24 mouse cellular contexts compared by ENCODE assay signal in the genomic region with DNA sequence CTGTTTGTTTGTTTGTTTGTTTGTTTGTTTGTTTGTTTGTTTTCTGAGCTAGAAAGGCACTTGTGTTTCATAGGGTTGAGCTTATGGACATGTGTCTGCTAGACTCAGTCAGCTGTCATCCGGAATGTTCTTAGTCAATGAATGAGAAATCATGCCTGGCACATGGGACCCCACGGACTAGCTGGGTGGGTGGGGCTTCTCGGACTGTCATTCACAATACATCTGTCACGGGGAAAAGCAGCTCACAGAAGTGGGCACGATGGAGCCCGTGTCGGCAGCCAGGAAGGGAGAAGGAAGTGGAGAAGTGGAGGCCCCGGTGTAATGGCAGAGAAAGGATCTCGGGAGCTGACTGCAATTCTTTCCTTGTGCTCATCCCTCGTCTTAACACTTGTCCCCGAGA. TPM values are rescaled to one million over a fixed set of nuclear protein-coding genes. Genes with fewer than 3 reads are reported as not detected.
DNase-seq lines count a peak whose midpoint lies in the region; ATAC-seq and TF ChIP-seq lines count a peak whose summit lies in the region.
"Had no signal": no experiment of that assay in that cellular context is flagged by ENCODE, and none has a peak within 500 bp of the region (broad histone marks: within the 10 kb centered on the region; RNA-seq: fewer than 3 reads in every experiment).

No protein-coding gene starts in this region.

- no peak overlapping the region for H3K4me2 ChIP-seq in hindbrain, embryonic 16.5 days (ENCODE audit: low read length)
- H3K4me2 ChIP-seq in midbrain, embryonic 12.5 days (replicated peaks) = no peak overlapping the region
- H3K4me2 ChIP-seq in midbrain, embryonic 11.5 days = no peak overlapping the region
- H3K4me2 ChIP-seq: embryonic facial prominence, embryonic 12.5 days; embryonic facial prominence, embryonic 15.5 days; heart, embryonic 12.5 days; heart, embryonic 15.5 days had no signal

- no peak for DNase-seq in hindbrain, embryonic 10.5 days (ENCODE audit: low spot score)
- no peak for DNase-seq in midbrain, embryonic 11.5 days (ENCODE audit: low spot score, missing footprints)
- DNase-seq in brain, embryonic 14.5 days (ENCODE audit: low read depth) = peak; percentile 52
- no peak for DNase-seq in layer of hippocampus, adult 9-11 months
- DNase-seq: adrenal gland, adult 8-10 months; adrenal gland, postnatal 36 days; cerebellum, adult 11 months; cerebellum, adult 2 months; cerebellum, adult 9-11 months; cerebellum, postnatal 25 days; gastrocnemius, postnatal 25 days; heart, adult 18-20 months; heart, postnatal 10 days; heart, postnatal 36 days had no signal

- peaks cover 14% of the 10 kb centered on the region for H3K27me3 ChIP-seq in hindbrain, embryonic 10.5 days (ENCODE audit: insufficient read depth, poor library complexity, severe bottlenecking)
- H3K27me3 ChIP-seq in hindbrain, embryonic 16.5 days (replicated peaks; ENCODE audit: control insufficient read depth, insufficient read depth, low read length) = no peaks in the 10 kb centered on the region; the same call in 1 of the 2 replicates
- H3K27me3 ChIP-seq in midbrain, embryonic 12.5 days = peaks cover 26% of the 10 kb centered on the region; the same call in 1 of the 2 replicates
- H3K27me3 ChIP-seq in midbrain, embryonic 11.5 days (ENCODE audit: control insufficient read depth, insufficient read depth, low read length) = no peaks in the 10 kb centered on the region
- H3K27me3 ChIP-seq: embryonic facial prominence, embryonic 12.5 days; embryonic facial prominence, embryonic 15.5 days had no signal

- WGBS in hindbrain, embryonic 10.5 days = 59% methylated on average over 11 of the region's 11 CpGs
- 34% methylated on average over 11 of the region's 11 CpGs for WGBS in hindbrain, embryonic 16.5 days
- 28% methylated on average over 11 of the region's 11 CpGs for WGBS in midbrain, embryonic 12.5 days
- WGBS in midbrain, embryonic 11.5 days = 42% methylated on average over 11 of the region's 11 CpGs

- H3K27ac ChIP-seq in hindbrain, embryonic 10.5 days = 0 out of 2 replicates have a peak overlapping the region, but pooled peaks have one; percentile 46
- no peak overlapping the region for H3K27ac ChIP-seq in hindbrain, embryonic 16.5 days (ENCODE audit: low read depth, low read length)
- H3K27ac ChIP-seq in midbrain, embryonic 12.5 days (replicated peaks) = no peak overlapping the region
- no peak overlapping the region for H3K27ac ChIP-seq in midbrain, embryonic 11.5 days (ENCODE audit: low read depth, low read length)
- H3K27ac ChIP-seq: embryonic facial prominence, embryonic 12.5 days; embryonic facial prominence, embryonic 15.5 days; heart, embryonic 15.5 days; hindbrain, postnatal 0 days had no signal

- ATAC-seq in hindbrain, embryonic 16.5 days = no peak
- ATAC-seq in midbrain, embryonic 12.5 days (ENCODE audit: low FRiP score, low read depth) = no peak
- ATAC-seq in midbrain, embryonic 11.5 days (ENCODE audit: low FRiP score) = no peak
- ATAC-seq: activated CD4-positive, CD25-positive, alpha-beta regulatory T cell, adult 4 months; forebrain, embryonic 14.5 days; hindbrain, postnatal 0 days; inflammation-experienced regulatory T-cells, adult 6 months had no signal

- H3K4me3 ChIP-seq in hindbrain, embryonic 10.5 days = no peak overlapping the region
- H3K4me3 ChIP-seq in hindbrain, embryonic 16.5 days (ENCODE audit: low read length) = no peak overlapping the region
- no peak overlapping the region for H3K4me3 ChIP-seq in midbrain, embryonic 12.5 days
- H3K4me3 ChIP-seq in midbrain, embryonic 11.5 days (ENCODE audit: low read depth, low read length) = no peak overlapping the region
- H3K4me3 ChIP-seq: embryonic facial prominence, embryonic 12.5 days; embryonic facial prominence, embryonic 15.5 days; heart, embryonic 12.5 days; heart, embryonic 15.5 days had no signal

- TF ChIP-seq CTCF in brain, embryonic 14.5 days (IDR thresholded peaks at IDR 0.05; ENCODE audit: borderline replicate concordance, extremely low read depth, insufficient read depth, insufficient read length) = no peak

- TF ChIP-seq POLR2A in brain, embryonic 14.5 days (IDR thresholded peaks at IDR 0.05; ENCODE audit: borderline replicate concordance, extremely low read depth, insufficient read depth, insufficient read length, poor library complexity, severe bottlenecking) = no peak

- H3K9ac ChIP-seq in hindbrain, embryonic 16.5 days (ENCODE audit: low read depth, low read length) = no peak overlapping the region
- H3K9ac ChIP-seq in midbrain, embryonic 12.5 days (replicated peaks) = 0 out of 2 replicates have a peak overlapping the region, but pooled peaks have one; percentile 24
- no peak overlapping the region for H3K9ac ChIP-seq in midbrain, embryonic 11.5 days (ENCODE audit: low read length)
- H3K9ac ChIP-seq: embryonic facial prominence, embryonic 12.5 days; embryonic facial prominence, embryonic 15.5 days; heart, embryonic 12.5 days; heart, embryonic 15.5 days had no signal

- H3K9me3 ChIP-seq in hindbrain, embryonic 10.5 days = no peaks in the 10 kb centered on the region
- H3K9me3 ChIP-seq in hindbrain, embryonic 16.5 days (ENCODE audit: control insufficient read depth, low read length) = no peaks in the 10 kb centered on the region
- H3K9me3 ChIP-seq in midbrain, embryonic 12.5 days = no peaks in the 10 kb centered on the region
- no peaks in the 10 kb centered on the region for H3K9me3 ChIP-seq in midbrain, embryonic 11.5 days (ENCODE audit: control insufficient read depth, low read length)
- H3K9me3 ChIP-seq: embryonic facial prominence, embryonic 12.5 days; embryonic facial prominence, embryonic 15.5 days; heart, embryonic 12.5 days; heart, embryonic 15.5 days had no signal

- no peaks in the 10 kb centered on the region for H3K36me3 ChIP-seq in hindbrain, embryonic 10.5 days
- no peaks in the 10 kb centered on the region for H3K36me3 ChIP-seq in hindbrain, embryonic 16.5 days (ENCODE audit: control insufficient read depth, insufficient read depth, low read length)
- H3K36me3 ChIP-seq in midbrain, embryonic 12.5 days = no peaks in the 10 kb centered on the region
- H3K36me3 ChIP-seq in midbrain, embryonic 11.5 days (ENCODE audit: control insufficient read depth, insufficient read depth, low read length) = no peaks in the 10 kb centered on the region
- H3K36me3 ChIP-seq: embryonic facial prominence, embryonic 12.5 days; embryonic facial prominence, embryonic 15.5 days; heart, embryonic 12.5 days; heart, embryonic 15.5 days had no signal

- H3K4me1 ChIP-seq in hindbrain, embryonic 10.5 days (replicated peaks) = peaks cover 52% of the 10 kb centered on the region
- peaks cover 23% of the 10 kb centered on the region for H3K4me1 ChIP-seq in hindbrain, embryonic 16.5 days (ENCODE audit: control insufficient read depth, insufficient read depth, low read depth, low read length)
- H3K4me1 ChIP-seq in midbrain, embryonic 12.5 days = peaks cover 44% of the 10 kb centered on the region
- H3K4me1 ChIP-seq in midbrain, embryonic 11.5 days (ENCODE audit: control insufficient read depth, insufficient read depth, low read length) = peaks cover 29% of the 10 kb centered on the region
- H3K4me1 ChIP-seq: heart, embryonic 12.5 days; heart, embryonic 15.5 days had no signal

RNA-seq across cellular contexts. Expression of a gene that starts 41.7 kb away (rescaled TPM):
- 3.7 and 10.7 TPM in 2 replicates for polyA plus RNA-seq in hindbrain, embryonic 10.5 days (2016; fragmentation: Nextera tagmentation; extraction: Ambion mirVana)
- 11.6 and 13.6 TPM in 2 replicates for polyA plus RNA-seq in hindbrain, embryonic 16.5 days (2015; fragmentation: Nextera tagmentation; extraction: Ambion mirVana)
- 7.8 and 9.4 TPM in 2 replicates for polyA plus RNA-seq in midbrain, embryonic 12.5 days (2016; fragmentation: Nextera tagmentation; extraction: Ambion mirVana)
- polyA plus RNA-seq in midbrain, embryonic 11.5 days (2014; fragmentation: Nextera tagmentation; extraction: Ambion mirVana) = 2.5 and 2.9 TPM in 2 replicates
- polyA plus RNA-seq in brain, embryonic 14.5 days (2012; rRNA removed) = 25.2 and 28.4 TPM in 2 replicates
- polyA plus RNA-seq: activated CD4-positive, CD25-positive, alpha-beta regulatory T cell, adult 4 months; heart, embryonic 15.5 days; inflammation-experienced regulatory T-cells, adult 6 months had no signal
